Mouse (Mus musculus): Measurements from ENCODE around the gene Ccin.

Gene Ccin

GRCm38 (mm10) chr4:44016071-44016470 is 32.8 kb downstream of the Ccin start:
- DNase-seq = no peak

- DNase-seq = no peak
Observed at GRCm38 (mm10) chr4:44016791-44017190, 33.5 kb downstream of the Ccin start.

GRCm38 (mm10) chr4:44022323-44022722 is 39.0 kb downstream of the Ccin start:
- peak; percentile 40 for DNase-seq

- DNase-seq = peak; percentile 24
Observed at GRCm38 (mm10) chr4:44022766-44023165, 39.5 kb downstream of the Ccin start.

GRCm38 (mm10) chr4:44023681-44024080 is 40.4 kb downstream of the Ccin start:
- DNase-seq = no peak

- DNase-seq = no peak
Observed at GRCm38 (mm10) chr4:44024241-44024640, 41.0 kb downstream of the Ccin start.

GRCm38 (mm10) chr4:44025570-44025969 is 42.3 kb downstream of the Ccin start:
- DNase-seq = no peak

GRCm38 (mm10) chr4:44028303-44029135 is 45.2 kb downstream of the Ccin start:
- DNase-seq = no peak

- no peak for DNase-seq
Observed at GRCm38 (mm10) chr4:44029661-44030066, 46.4 kb downstream of the Ccin start.

GRCm38 (mm10) chr4:44031521-44031920 is 48.2 kb downstream of the Ccin start:
- DNase-seq = no peak

All from thymus, postnatal 25 days (tissue).